Mouse (Mus musculus): ENCODE data around the gene Notch4. TPM values are rescaled to one million over a fixed set of nuclear protein-coding genes. Genes with fewer than 3 reads are reported as not detected.
"Not testable (repeated sequence)": the region's sequence is repeated elsewhere in the genome, so short reads cannot be mapped to it uniquely, and the experiment has no call there.

Notch4 gene
- 10.2 and 11.6 TPM in 2 replicates for polyA plus RNA-seq (2016; fragmentation: Nextera tagmentation; extraction: Ambion mirVana)

GRCm38 (mm10) chr17:34564003-34564421 lies at the start of gene Notch4:
Notch4 (plus strand) TSS chr17:34564268.
- WGBS = 11% methylated on average over 6 of the region's 6 CpGs
- H3K9me3 ChIP-seq = no peaks in the 10 kb centered on the region
- H3K4me2 ChIP-seq (replicated peaks) = peak within 1 kb of the TSS; percentile 20; the same call in 1 of the 2 replicates
- no peak for ATAC-seq (ENCODE audit: low FRiP score, low read depth)
- H3K27ac ChIP-seq = no peak within 1 kb of the TSS
- H3K27me3 ChIP-seq (replicated peaks) = no peaks in the 10 kb centered on the region
- no peaks in the 10 kb centered on the region for H3K36me3 ChIP-seq
- H3K9ac ChIP-seq = no peak within 1 kb of the TSS
- peak within 1 kb of the TSS; percentile 7; the same call in 1 of the 2 replicates for H3K4me3 ChIP-seq
- H3K4me1 ChIP-seq = peaks cover 7% of the 10 kb centered on the region; the same call in 1 of the 2 replicates

- H3K36me3 ChIP-seq = no peaks in the 10 kb centered on the region
- H3K4me3 ChIP-seq = no peak overlapping the region
- no peak overlapping the region for H3K9ac ChIP-seq
- H3K27me3 ChIP-seq (replicated peaks) = no peaks in the 10 kb centered on the region
- H3K27ac ChIP-seq = no peak overlapping the region
- H3K4me1 ChIP-seq = no peaks in the 10 kb centered on the region
- no peak for ATAC-seq (ENCODE audit: low FRiP score, low read depth)
- H3K9me3 ChIP-seq = no peaks in the 10 kb centered on the region
- no peak overlapping the region for H3K4me2 ChIP-seq (replicated peaks)
- WGBS = 88% methylated on average over 2 of the region's 2 CpGs
Observed at GRCm38 (mm10) chr17:34516514-34516913, 47.6 kb upstream of the Notch4 start.

- Histone ChIP-seq H3K27me3 (replicated peaks) (no peaks in the 10 kb centered on the region), H3K9ac (no peak within 1 kb of the TSS), H3K9me3 (no peaks in the 10 kb centered on the region), H3K4me1 (no peaks in the 10 kb centered on the region), H3K36me3 (no peaks in the 10 kb centered on the region), H3K27ac (no peak within 1 kb of the TSS), H3K4me3 (no peak within 1 kb of the TSS), H3K4me2 (replicated peaks) (no peak within 1 kb of the TSS)
- 85% methylated on average over 4 of the region's 4 CpGs for WGBS
- ATAC-seq (ENCODE audit: low FRiP score, low read depth) = no peak
Observed at GRCm38 (mm10) chr17:34517252-34517651, 46.8 kb upstream of the Notch4 start, which contains the start of gene Btnl6. Btnl6 (minus strand) TSS chr17:34517352.

GRCm38 (mm10) chr17:34517795-34518194 lies 46.3 kb upstream of the Notch4 start:
- no peak overlapping the region for H3K27ac ChIP-seq
- WGBS = 86% methylated on average over 4 of the region's 4 CpGs
- ATAC-seq (ENCODE audit: low FRiP score, low read depth) = no peak

GRCm38 (mm10) chr17:34518571-34518970 lies 45.5 kb upstream of the Notch4 start:
- WGBS = 81% methylated on average over 3 of the region's 3 CpGs
- not testable (repeated sequence) for H3K27me3 ChIP-seq (replicated peaks); ATAC-seq (ENCODE audit: low FRiP score, low read depth); H3K9me3 ChIP-seq; H3K36me3 ChIP-seq; H3K9ac ChIP-seq; H3K27ac ChIP-seq; H3K4me1 ChIP-seq; H3K4me2 ChIP-seq (replicated peaks); H3K4me3 ChIP-seq

More at GRCm38 (mm10) chr17:34517795-34518194, 46.3 kb upstream of the Notch4 start:
- Histone ChIP-seq H3K9me3 (no peaks in the 10 kb centered on the region), H3K9ac (no peak overlapping the region), H3K36me3 (no peaks in the 10 kb centered on the region), H3K4me3 (no peak overlapping the region), H3K4me2 (replicated peaks) (no peak overlapping the region), H3K4me1 (no peaks in the 10 kb centered on the region), H3K27me3 (replicated peaks) (no peaks in the 10 kb centered on the region)

- H3K9me3 ChIP-seq = no peaks in the 10 kb centered on the region
- no peaks in the 10 kb centered on the region for H3K27me3 ChIP-seq (replicated peaks)
- no peak for ATAC-seq (ENCODE audit: low FRiP score, low read depth)
- no peak overlapping the region for H3K27ac ChIP-seq
- no peak overlapping the region for H3K9ac ChIP-seq
- WGBS = 68% methylated on average over 1 of the region's 1 CpGs
- no peak overlapping the region for H3K4me3 ChIP-seq
- H3K4me2 ChIP-seq (replicated peaks) = no peak overlapping the region
- no peaks in the 10 kb centered on the region for H3K4me1 ChIP-seq
- H3K36me3 ChIP-seq = no peaks in the 10 kb centered on the region
Observed at GRCm38 (mm10) chr17:34519001-34519400, 45.1 kb upstream of the Notch4 start.

GRCm38 (mm10) chr17:34532671-34533070 lies 31.4 kb upstream of the Notch4 start:
- no peaks in the 10 kb centered on the region for H3K9me3 ChIP-seq
- 83% methylated on average over 3 of the region's 3 CpGs for WGBS
- no peak overlapping the region for H3K4me3 ChIP-seq
- H3K36me3 ChIP-seq = no peaks in the 10 kb centered on the region
- ATAC-seq (ENCODE audit: low FRiP score, low read depth) = no peak
- no peaks in the 10 kb centered on the region for H3K4me1 ChIP-seq
- no peak overlapping the region for H3K27ac ChIP-seq
- no peak overlapping the region for H3K4me2 ChIP-seq (replicated peaks)
- no peaks in the 10 kb centered on the region for H3K27me3 ChIP-seq (replicated peaks)
- no peak overlapping the region for H3K9ac ChIP-seq

- not testable (repeated sequence) for H3K27ac ChIP-seq; H3K4me3 ChIP-seq; H3K9me3 ChIP-seq; ATAC-seq (ENCODE audit: low FRiP score, low read depth); H3K36me3 ChIP-seq; H3K27me3 ChIP-seq (replicated peaks); H3K9ac ChIP-seq; H3K4me2 ChIP-seq (replicated peaks); H3K4me1 ChIP-seq
- WGBS = 96% methylated on average over 13 of the region's 13 CpGs
Observed at GRCm38 (mm10) chr17:34543567-34543966, 20.5 kb upstream of the Notch4 start.

- no peaks in the 10 kb centered on the region for H3K27me3 ChIP-seq (replicated peaks)
- no peak for ATAC-seq (ENCODE audit: low FRiP score, low read depth)
Observed at GRCm38 (mm10) chr17:34546797-34547196, 17.3 kb upstream of the Notch4 start.

GRCm38 (mm10) chr17:34547601-34548000 lies 16.5 kb upstream of the Notch4 start:
- H3K4me2 ChIP-seq (replicated peaks) = no peak overlapping the region
- no peak overlapping the region for H3K27ac ChIP-seq
- ATAC-seq (ENCODE audit: low FRiP score, low read depth) = no peak
- no peak overlapping the region for H3K9ac ChIP-seq
- H3K4me1 ChIP-seq = no peaks in the 10 kb centered on the region
- no peaks in the 10 kb centered on the region for H3K36me3 ChIP-seq
- H3K4me3 ChIP-seq = no peak overlapping the region
- H3K27me3 ChIP-seq (replicated peaks) = no peaks in the 10 kb centered on the region
- no peaks in the 10 kb centered on the region for H3K9me3 ChIP-seq
- WGBS = 96% methylated on average over 4 of the region's 4 CpGs

More at GRCm38 (mm10) chr17:34546797-34547196, 17.3 kb upstream of the Notch4 start:
- H3K9me3 ChIP-seq = no peaks in the 10 kb centered on the region
- no peaks in the 10 kb centered on the region for H3K36me3 ChIP-seq
- no peak overlapping the region for H3K9ac ChIP-seq
- no peak overlapping the region for H3K4me2 ChIP-seq (replicated peaks)
- 94% methylated on average over 1 of the region's 1 CpGs for WGBS
- H3K27ac ChIP-seq = no peak overlapping the region
- no peaks in the 10 kb centered on the region for H3K4me1 ChIP-seq
- H3K4me3 ChIP-seq = no peak overlapping the region

GRCm38 (mm10) chr17:34549156-34549555 lies 14.9 kb upstream of the Notch4 start:
- Histone ChIP-seq H3K4me3 (no peak overlapping the region), H3K27me3 (replicated peaks) (no peaks in the 10 kb centered on the region), H3K9ac (no peak overlapping the region), H3K27ac (no peak overlapping the region), H3K4me2 (replicated peaks) (no peak overlapping the region), H3K4me1 (no peaks in the 10 kb centered on the region), H3K36me3 (no peaks in the 10 kb centered on the region), H3K9me3 (no peaks in the 10 kb centered on the region)
- no peak for ATAC-seq (ENCODE audit: low FRiP score, low read depth)
- WGBS = 96% methylated on average over 3 of the region's 3 CpGs

- no peaks in the 10 kb centered on the region for H3K4me1 ChIP-seq
- H3K9me3 ChIP-seq = no peaks in the 10 kb centered on the region
- no peaks in the 10 kb centered on the region for H3K36me3 ChIP-seq
- no peak overlapping the region for H3K4me3 ChIP-seq
- H3K4me2 ChIP-seq (replicated peaks) = no peak overlapping the region
- H3K9ac ChIP-seq = no peak overlapping the region
- no peak for ATAC-seq (ENCODE audit: low FRiP score, low read depth)
- WGBS = 83% methylated on average over 2 of the region's 2 CpGs
- no peak overlapping the region for H3K27ac ChIP-seq
- H3K27me3 ChIP-seq (replicated peaks) = no peaks in the 10 kb centered on the region
Observed at GRCm38 (mm10) chr17:34549843-34550242, 14.2 kb upstream of the Notch4 start.

- H3K4me3 ChIP-seq = no peak overlapping the region
- no peaks in the 10 kb centered on the region for H3K9me3 ChIP-seq
- WGBS = 27% methylated on average over 5 of the region's 5 CpGs
- H3K4me2 ChIP-seq (replicated peaks) = no peak overlapping the region
- H3K36me3 ChIP-seq = no peaks in the 10 kb centered on the region
- H3K4me1 ChIP-seq = no peaks in the 10 kb centered on the region
- H3K27me3 ChIP-seq (replicated peaks) = no peaks in the 10 kb centered on the region
- H3K27ac ChIP-seq = no peak overlapping the region
- no peak overlapping the region for H3K9ac ChIP-seq
- ATAC-seq (ENCODE audit: low FRiP score, low read depth) = no peak
Observed at GRCm38 (mm10) chr17:34555483-34555882, 8.6 kb upstream of the Notch4 start.
